Mouse (Mus musculus) embryonic facial prominence, embryonic 12.5 days (tissue): ENCODE data around the gene Lingo1. TPM values are rescaled to one million over a fixed set of nuclear protein-coding genes. Genes with fewer than 3 reads are reported as not detected.

Experiments used
- ATAC-seq: fragments of 200-750 bp; cut with Nextera tagmentation; 2 replicates; pipeline ENCODE4 v1.8.0; 2017; ENCODE audit not compliant: insufficient number of reproducible peaks, insufficient read depth, low FRiP score, low TSS enrichment
- H3K27ac ChIP-seq: fragments of 300-500 bp; sonication (generic); 2 replicates; pipeline ENCODE4 v1.5.1; 2016; ENCODE audit warnings: mild to moderate bottlenecking
- H3K27me3 ChIP-seq: fragments of 300-500 bp; sonication (generic); 2 replicates; pipeline ENCODE4 v1.6.1; 2016; ENCODE audit warnings: mild to moderate bottlenecking, moderate library complexity
- H3K36me3 ChIP-seq: fragments of 300-500 bp; sonication (generic); 2 replicates; pipeline ENCODE4 v1.6.1; 2016; ENCODE audit warnings: mild to moderate bottlenecking
- H3K4me1 ChIP-seq: fragments of 300-500 bp; sonication (generic); 2 replicates; pipeline ENCODE4 v1.6.1; 2016
- H3K4me2 ChIP-seq: fragments of 300-500 bp; sonication (generic); replicated peaks from 2 replicates; pipeline ENCODE4 v1.6.1; 2016; ENCODE audit warnings: mild to moderate bottlenecking, moderate library complexity
- H3K4me3 ChIP-seq: fragments of 300-500 bp; sonication (generic); 2 replicates; pipeline ENCODE4 v1.5.1; 2016; ENCODE audit warnings: mild to moderate bottlenecking
- H3K9ac ChIP-seq: fragments of 300-500 bp; sonication (generic); 2 replicates; pipeline ENCODE4 v1.6.1; 2016; ENCODE audit warnings: mild to moderate bottlenecking, moderate library complexity
- H3K9me3 ChIP-seq: fragments of 300-500 bp; sonication (generic); 2 replicates; pipeline ENCODE4 v1.6.1; 2016; ENCODE audit warnings: mild to moderate bottlenecking, moderate library complexity
- WGBS: fragments of 180-500 bp; shearing (Covaris S2); methylation state at CpG from one replicate; pipeline ENCODE4 v1.1.7; 2016; 5-methylcytosine and 5-hydroxymethylcytosine counted together
- polyA plus RNA-seq: library from polyadenylated mRNA; unstranded; fragments of >200 nt; fragmentation: Nextera tagmentation; extraction: Ambion mirVana; gene quantifications from 2 replicates; pipeline ENCODE4 v1.2.1, GENCODE M21; 2016

Gene Lingo1
- polyA plus RNA-seq, 1 experiment from 2014 or later = 6.8 TPM

DNA sequence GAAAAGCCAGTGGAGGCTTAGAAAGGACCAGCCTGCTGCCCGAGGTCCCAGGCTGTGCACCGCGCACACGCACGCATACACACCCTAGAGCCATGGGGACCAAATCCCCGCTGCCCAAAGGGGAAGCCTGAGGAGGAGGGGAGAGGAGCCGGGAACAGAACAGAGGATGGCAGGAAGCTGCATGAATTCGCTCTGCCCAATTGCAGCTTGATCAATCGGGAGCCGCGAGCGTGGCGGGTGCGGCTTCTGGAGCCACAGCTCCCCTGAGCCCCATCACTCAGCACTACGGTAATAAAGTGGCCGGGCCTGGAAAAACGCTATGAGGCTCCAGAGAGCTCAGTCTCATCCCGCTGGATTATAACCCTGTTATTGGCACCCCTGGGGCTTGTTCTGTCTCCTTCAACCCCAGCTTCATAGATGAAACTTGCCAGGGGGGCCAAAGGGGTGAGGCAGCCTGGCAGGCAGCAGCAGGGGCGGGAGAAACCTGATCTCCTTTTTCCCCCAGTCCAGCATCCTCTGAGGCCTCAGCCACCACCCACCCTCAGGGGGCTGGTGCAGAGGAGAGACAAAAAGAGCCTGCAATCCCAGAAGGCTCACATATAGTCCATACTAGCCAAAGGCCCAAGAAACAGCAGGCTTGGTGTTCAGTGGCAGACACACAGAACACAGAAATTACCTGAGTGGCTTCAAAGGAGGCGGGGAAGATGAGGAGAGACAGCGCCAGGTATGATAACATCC is 29.4 kb upstream of the Lingo1 start:
- Histone ChIP-seq H3K9ac (no peak overlapping the region), H3K4me3 (peak overlapping the region; percentile 22; the same call in 1 of the 2 replicates), H3K36me3 (no peaks in the 10 kb centered on the region), H3K27me3 (peaks cover 9% of the 10 kb centered on the region; the same call in 1 of the 2 replicates), H3K27ac (no peak overlapping the region), H3K4me2 (peak overlapping the region; percentile 56), H3K9me3 (no peaks in the 10 kb centered on the region), H3K4me1 (peaks cover 16% of the 10 kb centered on the region)
- peak; percentile 56; the same call in 1 of the 2 replicates for ATAC-seq
- 11% methylated on average over 21 of the region's 21 CpGs for WGBS

DNA sequence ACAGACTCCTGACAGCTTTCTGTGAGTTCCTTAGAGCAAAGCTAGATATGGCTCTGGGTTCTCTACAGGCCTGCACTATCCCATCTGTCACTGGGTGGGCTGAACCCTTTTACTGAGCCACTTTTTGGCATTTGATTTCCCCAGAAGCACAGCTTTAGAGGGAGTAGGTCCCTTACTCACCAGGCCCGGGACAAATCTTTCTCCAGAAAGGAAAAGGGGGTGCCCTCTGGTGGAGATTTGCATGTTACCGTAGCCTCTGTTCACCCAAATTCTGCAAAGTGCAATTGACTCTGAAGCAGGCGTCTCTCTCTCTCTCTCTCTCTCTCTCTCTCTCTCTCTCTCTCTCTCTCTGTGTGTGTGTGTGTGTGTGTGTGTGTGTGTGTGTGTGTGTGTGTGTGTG is 28.6 kb upstream of the Lingo1 start:
- 2% methylated on average over 3 of the region's 3 CpGs for WGBS
- no peak overlapping the region for H3K9ac ChIP-seq
- peak overlapping the region; percentile 56; the same call in 1 of the 2 replicates for H3K4me2 ChIP-seq
- no peak overlapping the region for H3K4me3 ChIP-seq
- peaks cover 9% of the 10 kb centered on the region; the same call in 1 of the 2 replicates for H3K27me3 ChIP-seq
- H3K27ac ChIP-seq = no peak overlapping the region
- H3K36me3 ChIP-seq = no peaks in the 10 kb centered on the region
- H3K4me1 ChIP-seq = peaks cover 8% of the 10 kb centered on the region; the same call in 1 of the 2 replicates
- H3K9me3 ChIP-seq = no peaks in the 10 kb centered on the region
- no peak for ATAC-seq

DNA sequence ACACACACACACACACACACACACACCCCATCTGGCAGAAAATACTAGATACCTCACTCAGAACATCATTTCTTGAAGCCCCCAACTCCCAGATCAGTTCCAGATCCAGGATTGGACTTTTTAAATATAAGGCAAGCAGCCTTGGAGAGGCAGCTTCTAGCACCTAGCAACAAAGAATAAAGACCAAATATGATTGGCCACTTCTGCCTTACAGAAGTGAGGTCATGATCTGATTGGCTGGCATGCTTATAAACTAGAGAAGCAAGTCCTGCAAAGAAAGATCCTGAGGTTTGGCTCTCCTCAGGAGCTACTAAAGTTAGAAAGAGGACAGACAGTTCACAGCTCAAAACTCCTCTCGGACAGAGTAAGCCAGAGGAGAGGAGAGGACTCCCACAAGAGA is 14.6 kb upstream of the Lingo1 start:
- Histone ChIP-seq H3K36me3 (no peaks in the 10 kb centered on the region), H3K4me2 (no peak overlapping the region), H3K4me1 (no peaks in the 10 kb centered on the region), H3K27ac (no peak overlapping the region), H3K27me3 (no peaks in the 10 kb centered on the region), H3K4me3 (no peak overlapping the region), H3K9me3 (0 out of 2 replicates have a peak, but pooled peaks cover 4% of the 10 kb centered on the region), H3K9ac (no peak overlapping the region)
- 80% methylated on average over 1 of the region's 1 CpGs for WGBS
- no peak for ATAC-seq

DNA sequence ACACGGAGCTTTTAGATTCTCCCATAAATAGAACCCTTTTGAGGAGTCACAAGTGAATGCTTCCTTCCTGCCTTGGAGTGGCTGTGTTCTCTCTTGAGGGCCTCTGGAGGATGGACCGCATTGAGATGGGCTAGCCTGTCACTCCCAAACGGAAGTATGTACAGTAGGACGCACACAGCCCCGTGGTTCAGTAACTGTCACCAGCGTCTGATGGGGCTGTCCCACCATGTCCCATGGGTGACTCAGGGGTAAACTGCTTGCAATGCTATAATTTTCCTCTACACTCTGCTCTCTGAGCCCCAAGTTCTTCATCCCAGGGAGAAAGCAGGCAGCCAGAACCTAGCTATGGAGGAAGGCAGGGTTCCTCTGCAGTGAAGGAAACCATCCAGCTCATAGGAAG is 11.7 kb upstream of the Lingo1 start:
- no peak overlapping the region for H3K9ac ChIP-seq
- H3K4me3 ChIP-seq = no peak overlapping the region
- H3K36me3 ChIP-seq = no peaks in the 10 kb centered on the region
- 83% methylated on average over 6 of the region's 6 CpGs for WGBS
- H3K4me2 ChIP-seq = no peak overlapping the region
- no peak for ATAC-seq
- no peaks in the 10 kb centered on the region for H3K27me3 ChIP-seq
- 0 out of 2 replicates have a peak, but pooled peaks cover 4% of the 10 kb centered on the region for H3K9me3 ChIP-seq
- H3K4me1 ChIP-seq = no peaks in the 10 kb centered on the region
- no peak overlapping the region for H3K27ac ChIP-seq

DNA sequence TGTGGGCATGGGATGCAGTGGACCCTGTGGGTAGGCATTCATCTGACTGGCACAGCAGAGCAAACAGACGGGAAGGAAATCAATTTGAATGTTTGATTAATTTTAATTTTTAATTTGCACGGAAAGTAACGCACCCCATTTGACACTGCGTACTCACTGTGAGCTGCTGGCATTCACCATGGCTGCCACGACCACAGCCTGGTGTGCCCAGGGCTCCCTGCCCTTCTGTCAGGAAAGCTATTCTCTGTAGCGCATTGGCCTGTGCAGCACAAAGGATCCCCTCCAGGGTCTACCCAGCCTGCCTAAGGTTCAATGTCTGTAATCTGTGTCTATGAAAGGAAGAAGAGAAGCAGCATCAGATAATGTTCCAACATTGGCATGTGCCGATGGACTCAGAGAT is 6.9 kb upstream of the Lingo1 start:
- no peak overlapping the region for H3K9ac ChIP-seq
- H3K4me3 ChIP-seq = no peak overlapping the region
- H3K4me1 ChIP-seq = no peaks in the 10 kb centered on the region
- WGBS = 85% methylated on average over 7 of the region's 7 CpGs
- no peaks in the 10 kb centered on the region for H3K9me3 ChIP-seq
- ATAC-seq = no peak
- H3K36me3 ChIP-seq = no peaks in the 10 kb centered on the region
- H3K27ac ChIP-seq = no peak overlapping the region
- peaks cover 27% of the 10 kb centered on the region for H3K27me3 ChIP-seq
- no peak overlapping the region for H3K4me2 ChIP-seq

DNA sequence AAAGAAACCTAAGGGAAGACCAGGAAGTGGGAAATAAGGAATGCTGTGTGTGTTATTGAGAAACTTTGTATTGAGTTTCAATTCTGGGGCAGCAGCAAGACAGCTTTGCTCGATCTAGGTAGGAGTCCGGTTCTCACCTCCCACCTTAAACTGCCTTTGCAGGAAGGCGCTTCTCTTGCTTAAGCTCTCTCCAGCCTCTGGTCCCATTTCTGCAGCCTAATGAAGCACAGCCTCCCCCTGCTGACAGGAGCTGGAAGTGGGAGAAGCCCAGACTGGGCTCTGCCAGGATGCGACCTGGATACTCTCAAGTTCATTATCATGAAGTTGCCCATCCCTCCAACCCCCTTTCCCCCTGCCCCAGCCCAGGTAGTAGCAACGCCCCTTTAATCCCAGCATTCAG is 1.6 kb upstream of the Lingo1 start:
- Histone ChIP-seq H3K4me2 (no peak overlapping the region), H3K36me3 (no peaks in the 10 kb centered on the region), H3K4me3 (no peak overlapping the region), H3K9ac (no peak overlapping the region), H3K27ac (no peak overlapping the region), H3K4me1 (peaks cover 11% of the 10 kb centered on the region; the same call in 1 of the 2 replicates), H3K27me3 (peaks cover 77% of the 10 kb centered on the region), H3K9me3 (no peaks in the 10 kb centered on the region)
- WGBS = 9% methylated on average over 5 of the region's 5 CpGs
- no peak for ATAC-seq

DNA sequence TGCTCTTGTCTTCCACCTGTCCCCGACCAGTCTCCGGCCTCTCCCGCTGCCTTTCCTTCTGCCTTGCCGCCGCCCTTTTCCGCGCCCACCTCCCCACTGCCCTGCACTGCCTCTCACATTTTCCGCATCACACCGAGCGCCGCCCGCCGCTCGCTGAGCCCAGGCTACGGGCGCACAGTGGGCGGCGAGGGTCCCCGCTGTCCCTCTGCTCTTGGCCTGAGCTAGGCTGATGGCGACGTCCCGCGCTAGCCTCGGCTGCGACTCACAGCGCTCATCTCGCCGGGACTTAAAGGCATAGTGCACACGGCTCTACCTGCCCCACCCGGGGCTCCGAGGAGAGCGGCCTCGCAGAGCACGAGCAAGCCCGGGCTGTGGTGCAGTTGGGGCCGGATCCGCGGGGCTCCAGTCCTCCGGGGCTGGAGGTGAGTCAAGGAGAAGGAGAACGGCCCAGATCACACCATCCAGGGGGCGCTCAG is 426 bp upstream of the Lingo1 start:
- Histone ChIP-seq H3K9ac (peak overlapping the region; percentile 36; the same call in 1 of the 2 replicates), H3K27ac (no peak overlapping the region), H3K36me3 (no peaks in the 10 kb centered on the region), H3K4me1 (peaks cover 11% of the 10 kb centered on the region; the same call in 1 of the 2 replicates), H3K27me3 (peaks cover 81% of the 10 kb centered on the region), H3K4me3 (peak overlapping the region; percentile 52), H3K9me3 (no peaks in the 10 kb centered on the region), H3K4me2 (peak overlapping the region; percentile 96)
- WGBS = under 1% methylated on average over 41 of the region's 41 CpGs
- ATAC-seq = no peak

DNA sequence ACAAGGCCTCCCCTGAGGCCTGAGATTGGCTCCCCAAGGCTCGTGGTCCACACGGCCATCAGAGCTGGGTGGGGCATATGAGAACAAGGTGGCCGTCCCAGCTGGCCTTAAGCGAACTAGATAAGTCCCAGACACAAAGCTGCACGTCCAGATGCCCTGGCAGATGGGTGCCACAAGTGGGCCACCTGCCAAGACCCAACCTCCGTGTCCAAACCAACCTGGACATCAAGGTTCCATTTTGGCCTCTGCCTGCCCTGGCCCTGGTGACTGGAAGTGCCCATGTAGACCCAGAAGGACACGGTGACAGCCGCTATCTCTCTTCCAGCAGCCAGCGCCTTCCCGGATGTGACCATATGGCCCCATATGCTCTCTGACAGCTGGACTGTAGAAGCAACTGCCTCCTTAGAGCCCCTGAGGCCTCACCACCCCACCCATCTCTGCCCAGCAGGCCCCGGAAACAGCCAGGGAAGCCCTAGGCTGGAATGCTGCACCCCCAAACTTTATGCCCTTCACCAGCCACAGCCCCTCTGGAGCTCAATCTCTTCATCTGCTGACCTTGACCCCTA is 4.5 kb downstream of the Lingo1 start:
- Histone ChIP-seq H3K27ac (no peak overlapping the region), H3K9ac (no peak overlapping the region), H3K9me3 (no peaks in the 10 kb centered on the region), H3K27me3 (peaks cover 42% of the 10 kb centered on the region), H3K4me2 (no peak overlapping the region), H3K4me3 (no peak overlapping the region), H3K4me1 (peaks cover 6% of the 10 kb centered on the region; the same call in 1 of the 2 replicates), H3K36me3 (no peaks in the 10 kb centered on the region)
- WGBS = 81% methylated on average over 11 of the region's 11 CpGs
- no peak for ATAC-seq

DNA sequence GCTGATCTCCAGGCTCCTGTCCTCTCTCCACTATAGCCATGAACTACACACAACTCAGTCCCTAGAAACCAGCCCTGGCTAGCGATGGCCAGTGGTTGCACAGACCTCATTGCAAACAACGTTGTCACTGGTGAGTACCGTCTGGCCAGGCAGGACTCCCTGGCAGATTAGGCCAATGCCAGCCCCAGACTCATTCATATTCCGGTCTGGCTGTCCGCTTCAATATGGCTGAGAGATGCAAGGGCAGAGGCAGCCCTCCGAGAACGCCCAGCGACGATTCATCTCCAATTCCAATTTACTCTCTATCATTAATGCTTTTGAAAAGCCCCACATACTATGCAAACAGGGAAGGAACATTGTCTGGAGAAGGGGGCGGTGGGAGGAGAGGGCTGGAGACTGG is 11.7 kb downstream of the Lingo1 start:
- Histone ChIP-seq H3K4me1 (no peaks in the 10 kb centered on the region), H3K27me3 (no peaks in the 10 kb centered on the region), H3K9me3 (no peaks in the 10 kb centered on the region), H3K9ac (no peak overlapping the region), H3K36me3 (no peaks in the 10 kb centered on the region), H3K27ac (no peak overlapping the region), H3K4me2 (no peak overlapping the region), H3K4me3 (no peak overlapping the region)
- no peak for ATAC-seq
- 88% methylated on average over 10 of the region's 10 CpGs for WGBS

DNA sequence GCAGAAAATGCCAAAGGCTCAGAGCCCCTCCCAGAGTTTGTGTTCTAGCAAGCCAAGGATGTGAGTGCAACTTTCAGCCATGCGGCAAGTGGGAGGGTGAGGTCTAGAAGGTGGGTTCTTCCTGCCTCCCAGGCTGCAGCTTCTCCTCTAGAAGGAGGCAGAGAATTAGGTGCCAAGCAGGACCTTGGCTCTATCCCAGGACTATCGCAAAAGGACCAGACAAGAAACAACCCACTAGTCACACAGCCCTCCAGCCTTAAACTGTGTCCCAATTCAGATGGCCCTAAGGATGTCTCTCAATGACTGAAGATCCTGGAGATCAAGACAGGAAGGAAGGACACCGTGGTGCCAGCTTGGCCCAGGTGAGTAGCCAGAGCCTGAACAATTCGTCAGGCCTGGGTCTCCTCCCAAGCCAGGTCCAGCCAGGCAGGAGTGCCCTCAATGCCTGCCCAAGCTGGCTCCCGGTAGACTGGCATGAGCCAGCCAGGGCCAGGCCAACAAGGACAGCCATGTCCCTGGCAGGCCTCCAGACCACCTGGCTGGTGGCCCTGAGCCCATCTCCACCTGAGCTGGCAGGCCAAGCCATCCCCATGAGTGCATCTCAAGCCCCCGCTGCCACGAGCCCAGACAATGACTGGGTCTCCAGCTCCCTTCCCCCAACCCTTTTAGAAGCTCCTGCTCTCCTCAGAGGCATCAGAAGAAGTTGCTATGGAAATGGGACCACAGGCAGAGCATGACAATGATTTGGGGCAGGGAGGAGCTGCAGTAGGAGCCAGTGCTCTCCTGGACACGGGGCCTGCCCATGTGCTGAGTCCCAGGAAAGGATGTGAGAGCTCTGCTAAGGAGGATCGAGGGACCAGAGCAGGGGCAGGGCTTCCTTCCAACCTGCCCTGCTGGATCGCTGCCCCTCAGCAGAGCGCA is 19.1 kb downstream of the Lingo1 start:
- Histone ChIP-seq H3K4me3 (no peak overlapping the region), H3K27me3 (no peaks in the 10 kb centered on the region), H3K4me2 (no peak overlapping the region), H3K9ac (no peak overlapping the region), H3K36me3 (no peaks in the 10 kb centered on the region), H3K9me3 (no peaks in the 10 kb centered on the region), H3K27ac (no peak overlapping the region), H3K4me1 (peaks cover 3% of the 10 kb centered on the region; the same call in 1 of the 2 replicates)
- no peak for ATAC-seq
- 68% methylated on average over 11 of the region's 11 CpGs for WGBS

DNA sequence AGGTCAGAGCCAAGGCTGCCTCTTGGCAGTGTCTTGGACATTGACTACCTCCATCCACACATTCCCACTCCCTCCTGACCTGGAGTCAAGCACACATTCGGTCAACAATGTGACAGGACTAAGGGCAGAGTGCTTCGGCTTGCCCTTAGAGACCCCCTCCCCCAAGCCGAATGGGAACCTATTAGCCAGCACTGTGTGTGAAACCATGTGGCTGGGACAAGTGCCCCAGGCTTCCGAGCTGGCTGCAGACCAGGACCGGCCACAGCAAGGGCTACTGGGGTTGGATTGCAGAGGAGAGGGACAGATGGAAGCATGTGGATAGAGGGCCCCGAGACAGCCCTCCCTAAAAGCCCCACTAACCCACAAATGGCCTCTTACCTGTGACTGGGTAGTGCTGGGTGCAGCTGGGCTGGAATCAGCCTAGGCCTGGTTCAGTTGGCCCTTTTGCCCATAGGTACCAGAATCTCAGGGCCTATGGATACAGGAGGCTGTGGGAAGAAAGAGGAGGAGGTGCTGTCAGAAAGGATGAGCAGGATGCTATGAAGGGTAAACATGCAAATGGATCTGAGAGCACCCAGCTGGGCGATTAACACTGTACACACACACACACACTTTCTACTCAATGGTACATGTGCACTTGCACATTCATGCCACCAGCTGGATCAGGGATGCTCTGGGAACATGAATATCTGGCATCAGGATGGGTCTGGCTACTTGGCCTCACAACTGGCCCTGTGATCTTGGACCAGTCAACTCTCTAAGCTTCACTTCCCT is 20.9 kb downstream of the Lingo1 start:
- WGBS = 60% methylated on average over 7 of the region's 7 CpGs
- no peak for ATAC-seq
- H3K27ac ChIP-seq = no peak overlapping the region
- H3K36me3 ChIP-seq = no peaks in the 10 kb centered on the region
- no peak overlapping the region for H3K9ac ChIP-seq
- no peaks in the 10 kb centered on the region for H3K27me3 ChIP-seq
- H3K4me1 ChIP-seq = peaks cover 3% of the 10 kb centered on the region; the same call in 1 of the 2 replicates
- H3K4me3 ChIP-seq = no peak overlapping the region
- H3K4me2 ChIP-seq = no peak overlapping the region
- H3K9me3 ChIP-seq = no peaks in the 10 kb centered on the region
